Mouse (Mus musculus): ENCODE measurements around the gene Nin. TPM values are rescaled to one million over a fixed set of nuclear protein-coding genes. Genes with fewer than 3 reads are reported as not detected.
"Not testable (repeated sequence)": the region's sequence is repeated elsewhere in the genome, so short reads cannot be mapped to it uniquely, and the experiment has no call there.

Nin gene
- total and polyA plus RNA-seq, 2 experiments from 2014 or later: 7.9 to 25.8 TPM

- no peak overlapping the region for H3K9ac ChIP-seq (replicated peaks; ENCODE audit: low read length, poor library complexity, severe bottlenecking)
- 9% methylated on average over 13 of the region's 13 CpGs for WGBS
- TF ChIP-seq CTCF (IDR thresholded peaks at IDR 0.05): no peak
- H3K27ac ChIP-seq (ENCODE audit: low read depth, low read length): no peak overlapping the region
- peaks cover 7% of the 10 kb centered on the region; the same call in 1 of the 2 replicates for H3K4me1 ChIP-seq (ENCODE audit: insufficient read depth, low read length)
- peak overlapping the region; percentile 44 for H3K4me2 ChIP-seq (ENCODE audit: low read depth, low read length, poor library complexity, severe bottlenecking)
- no peaks in the 10 kb centered on the region for H3K36me3 ChIP-seq (ENCODE audit: insufficient read depth, low read length)
- ATAC-seq (ENCODE audit: low FRiP score): peak; percentile 68
- no peaks in the 10 kb centered on the region for H3K27me3 ChIP-seq (ENCODE audit: insufficient read depth, low read length)
- no peaks in the 10 kb centered on the region for H3K9me3 ChIP-seq (ENCODE audit: low read length)
- no peak for DNase-seq (ENCODE audit: low spot score)
- no peak overlapping the region for H3K4me3 ChIP-seq (ENCODE audit: low read depth, low read length)
Measured at GRCm38 (mm10) chr12:70147986-70148630, 34.6 kb upstream of the Nin start.

- TF ChIP-seq CTCF (IDR thresholded peaks at IDR 0.05): no peak
- H3K27ac ChIP-seq (ENCODE audit: low read depth, low read length): no peak overlapping the region
- H3K9ac ChIP-seq (replicated peaks; ENCODE audit: low read length, poor library complexity, severe bottlenecking): no peak overlapping the region
- peaks cover 7% of the 10 kb centered on the region; the same call in 1 of the 2 replicates for H3K4me1 ChIP-seq (ENCODE audit: insufficient read depth, low read length)
- DNase-seq (ENCODE audit: low spot score) (no peak), ATAC-seq (ENCODE audit: low FRiP score) (no peak)
- WGBS: 92% methylated on average over 6 of the region's 6 CpGs
- no peaks in the 10 kb centered on the region for H3K36me3 ChIP-seq (ENCODE audit: insufficient read depth, low read length)
- no peaks in the 10 kb centered on the region for H3K27me3 ChIP-seq (ENCODE audit: insufficient read depth, low read length)
- no peak overlapping the region for H3K4me2 ChIP-seq (ENCODE audit: low read depth, low read length, poor library complexity, severe bottlenecking)
- no peak overlapping the region for H3K4me3 ChIP-seq (ENCODE audit: low read depth, low read length)
- H3K9me3 ChIP-seq (ENCODE audit: low read length): no peaks in the 10 kb centered on the region
Measured at GRCm38 (mm10) chr12:70145586-70145985, 32.1 kb upstream of the Nin start.

- peaks cover 7% of the 10 kb centered on the region; the same call in 1 of the 2 replicates for H3K4me1 ChIP-seq (ENCODE audit: insufficient read depth, low read length)
- WGBS: 50% methylated on average over 20 of the region's 20 CpGs
- H3K9me3 ChIP-seq (ENCODE audit: low read length): no peaks in the 10 kb centered on the region
- no peak for ATAC-seq (ENCODE audit: low FRiP score)
- H3K27ac ChIP-seq (ENCODE audit: low read depth, low read length): no peak overlapping the region
- H3K9ac ChIP-seq (replicated peaks; ENCODE audit: low read length, poor library complexity, severe bottlenecking): no peak overlapping the region
- no peak overlapping the region for H3K4me2 ChIP-seq (ENCODE audit: low read depth, low read length, poor library complexity, severe bottlenecking)
- no peaks in the 10 kb centered on the region for H3K27me3 ChIP-seq (ENCODE audit: insufficient read depth, low read length)
- peak; percentile 64 for DNase-seq (ENCODE audit: low spot score)
- peak; percentile 84 for TF ChIP-seq CTCF (IDR thresholded peaks at IDR 0.05)
- no peaks in the 10 kb centered on the region for H3K36me3 ChIP-seq (ENCODE audit: insufficient read depth, low read length)
- no peak overlapping the region for H3K4me3 ChIP-seq (ENCODE audit: low read depth, low read length)
Measured at GRCm38 (mm10) chr12:70144637-70145448, 31.3 kb upstream of the Nin start.

- H3K4me2 ChIP-seq (ENCODE audit: low read depth, low read length, poor library complexity, severe bottlenecking); H3K9me3 ChIP-seq (ENCODE audit: low read length); H3K4me1 ChIP-seq (ENCODE audit: insufficient read depth, low read length); H3K36me3 ChIP-seq (ENCODE audit: insufficient read depth, low read length); H3K9ac ChIP-seq (replicated peaks; ENCODE audit: low read length, poor library complexity, severe bottlenecking); ATAC-seq (ENCODE audit: low FRiP score); H3K27me3 ChIP-seq (ENCODE audit: insufficient read depth, low read length); H3K4me3 ChIP-seq (ENCODE audit: low read depth, low read length); DNase-seq (ENCODE audit: low spot score); H3K27ac ChIP-seq (ENCODE audit: low read depth, low read length): not testable (repeated sequence)
- 31% methylated on average over 3 of the region's 3 CpGs for WGBS
Measured at GRCm38 (mm10) chr12:70144106-70144587, 30.6 kb upstream of the Nin start.

- no peak for TF ChIP-seq CTCF (IDR thresholded peaks at IDR 0.05)
- no peak overlapping the region for H3K4me3 ChIP-seq (ENCODE audit: low read depth, low read length)
- no peaks in the 10 kb centered on the region for H3K36me3 ChIP-seq (ENCODE audit: insufficient read depth, low read length)
- H3K9me3 ChIP-seq (ENCODE audit: low read length): no peaks in the 10 kb centered on the region
- H3K9ac ChIP-seq (replicated peaks; ENCODE audit: low read length, poor library complexity, severe bottlenecking): no peak overlapping the region
- no peak overlapping the region for H3K27ac ChIP-seq (ENCODE audit: low read depth, low read length)
- ATAC-seq (ENCODE audit: low FRiP score): no peak
- no peak for DNase-seq (ENCODE audit: low spot score)
- H3K27me3 ChIP-seq (ENCODE audit: insufficient read depth, low read length): no peaks in the 10 kb centered on the region
- H3K4me2 ChIP-seq (ENCODE audit: low read depth, low read length, poor library complexity, severe bottlenecking): no peak overlapping the region
- H3K4me1 ChIP-seq (ENCODE audit: insufficient read depth, low read length): no peaks in the 10 kb centered on the region; the same call in 1 of the 2 replicates
- WGBS: 88% methylated on average over 5 of the region's 5 CpGs
Measured at GRCm38 (mm10) chr12:70140993-70141576, 27.6 kb upstream of the Nin start.

All from midbrain, postnatal 0 days (tissue).